Mouse (Mus musculus) activated CD4-positive, CD25-positive, alpha-beta regulatory T cell (primary cell): ENCODE results near the gene Flrt1. TPM values are rescaled to one million over a fixed set of nuclear protein-coding genes. Genes with fewer than 3 reads are reported as not detected.

Experiments used
- polyA plus RNA-seq, 2 experiments: library from polyadenylated mRNA; unstranded; fragments of 100-300 nt; shearing (Covaris generic); gene quantifications; one replicate each; pipeline ENCODE4 v1.2.1; 2017

The Flrt1 gene
- polyA plus RNA-seq, result not detected

DNA sequence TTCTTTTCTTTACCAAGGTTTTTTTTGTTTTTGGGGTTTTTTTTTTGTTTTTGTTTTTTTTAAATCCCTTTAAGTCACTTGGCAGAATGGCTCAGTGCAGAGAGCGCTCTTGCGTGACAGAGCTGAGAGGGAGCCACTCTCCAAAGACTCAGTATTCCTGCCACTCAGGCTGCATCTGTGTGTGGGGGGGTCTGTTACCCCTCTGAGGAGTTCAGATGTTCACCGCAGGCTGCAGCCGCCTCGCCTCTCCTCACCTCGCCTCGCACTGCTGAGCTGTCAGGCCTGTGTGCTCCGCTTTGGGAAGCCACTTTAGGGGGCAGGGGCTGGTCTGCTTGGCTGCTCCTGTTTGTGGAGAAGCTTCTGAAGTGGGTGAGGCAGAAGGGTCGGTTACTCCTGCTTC is at the start of gene Flrt1:
Flrt1 (minus strand) TSS at position 186 of the 400 bp plus-strand sequence.

DNA sequence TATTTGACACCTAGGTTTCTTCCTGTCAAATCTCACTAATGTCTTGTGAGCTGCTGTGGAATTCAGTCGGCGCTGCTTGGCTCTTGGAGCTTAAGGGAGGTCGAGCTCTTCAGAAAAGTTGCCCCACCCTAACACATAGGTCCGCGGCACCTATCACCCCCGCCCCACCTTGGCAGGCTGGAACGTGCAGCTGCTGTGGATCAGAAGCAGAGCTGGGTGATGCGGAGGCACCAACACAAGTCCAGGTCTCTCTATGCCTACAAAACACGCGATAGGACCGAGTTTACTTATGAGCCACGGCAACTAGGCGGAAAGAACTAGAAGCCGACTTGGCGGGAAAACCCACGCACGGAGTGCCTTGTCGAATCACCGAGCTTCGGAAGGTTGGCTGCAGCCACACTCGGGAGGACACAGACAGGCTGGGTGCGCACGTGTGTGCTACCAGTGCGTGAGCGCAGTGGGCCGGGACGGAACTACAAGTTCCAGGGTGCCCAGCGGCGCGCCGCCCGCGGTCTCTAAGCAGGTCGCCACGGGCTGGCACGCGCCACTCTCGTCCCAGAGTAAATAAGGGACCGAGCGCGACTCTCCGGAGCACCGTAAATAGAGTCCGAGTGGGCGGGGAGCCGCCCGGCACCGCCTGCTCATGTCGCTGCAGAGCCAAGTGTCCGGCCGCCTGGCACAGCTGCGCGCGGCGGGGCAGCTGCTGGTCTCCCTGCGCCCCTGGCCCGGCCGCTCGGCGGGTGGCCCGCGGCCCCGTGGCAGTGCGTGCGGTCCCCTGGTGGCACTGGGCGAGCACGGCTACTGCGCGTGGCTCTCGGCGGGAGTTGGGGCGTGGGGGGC is 49.1 kb downstream of the Flrt1 start, which contains the start of gene Macrod1:
Macrod1 (plus strand) TSS at position 563 of the 840 bp plus-strand sequence.

Other genes with a start within 250 kb of the Flrt1 start
- gene Ccdc88b, start 247.5 kb downstream of the Flrt1 start, polyA plus RNA-seq, result 10 to 100 TPM; 30.5 to 40.5 TPM
- 100 to 1,000 TPM; 129 to 191 TPM for gene Trmt112, start 196.0 kb downstream of the Flrt1 start, polyA plus RNA-seq
- 100 to 1,000 TPM; 217 to 252 TPM for gene Prdx5, start 195.6 kb downstream of the Flrt1 start, polyA plus RNA-seq
- 10 to 100 TPM; 23.4 to 32.9 TPM for gene Esrra, start 183.9 kb downstream of the Flrt1 start, polyA plus RNA-seq
- gene Catsperz, start 180.3 kb downstream of the Flrt1 start, polyA plus RNA-seq, result under 1 TPM in 1 of 2 experiments, not detected in 1; 0.33 TPM
- gene Kcnk4, start 171.2 kb downstream of the Flrt1 start, polyA plus RNA-seq, result under 1 TPM in 1 of 2 experiments, not detected in 1; 0.69 TPM
- 10 to 100 TPM; 42.6 to 47.0 TPM for gene Bad, start 163.9 kb downstream of the Flrt1 start, polyA plus RNA-seq
- 10 to 100 TPM in 1 of 2 experiments, 1 to 10 TPM in 1; 9.9 to 16.8 TPM for gene Gpr137, start 163.2 kb downstream of the Flrt1 start, polyA plus RNA-seq
- 100 to 1,000 TPM; 131 to 187 TPM for gene Ppp1r14b, start 130.8 kb downstream of the Flrt1 start, polyA plus RNA-seq
- gene Plcb3, start 129.3 kb downstream of the Flrt1 start, polyA plus RNA-seq, result 10 to 100 TPM; 13.2 to 40.9 TPM
- 10 to 100 TPM; 38.9 to 52.9 TPM for gene Fkbp2, start 125.2 kb downstream of the Flrt1 start, polyA plus RNA-seq
- gene Vegfb, start 118.1 kb downstream of the Flrt1 start, polyA plus RNA-seq, result 1 to 10 TPM; 6.6 to 6.7 TPM
- gene Dnajc4, start 113.2 kb downstream of the Flrt1 start, polyA plus RNA-seq, result 10 to 100 TPM; 39.0 to 42.5 TPM
- 10 to 100 TPM; 22.2 to 30.1 TPM for gene Nudt22, start 109.6 kb downstream of the Flrt1 start, polyA plus RNA-seq
- 1 to 10 TPM; 5.4 to 5.7 TPM for gene Trpt1, start 109.6 kb downstream of the Flrt1 start, polyA plus RNA-seq
- 100 to 1,000 TPM; 317 to 350 TPM for gene Fermt3, start 86.3 kb downstream of the Flrt1 start, polyA plus RNA-seq
- 100 to 1,000 TPM; 136 to 151 TPM for gene Stip1, start 65.8 kb downstream of the Flrt1 start, polyA plus RNA-seq
- gene Macrod1, start 48.9 kb downstream of the Flrt1 start, polyA plus RNA-seq, result 10 to 100 TPM in 1 of 2 experiments, 1 to 10 TPM in 1; 9.7 to 21.0 TPM
- gene Otub1, start 100.6 kb upstream of the Flrt1 start, polyA plus RNA-seq, result 10 to 100 TPM; 71.3 to 73.8 TPM
- 100 to 1,000 TPM; 523 to 580 TPM for gene Cox8a, start 111.9 kb upstream of the Flrt1 start, polyA plus RNA-seq
- 10 to 100 TPM; 44.3 to 56.1 TPM for gene Naa40, start 135.5 kb upstream of the Flrt1 start, polyA plus RNA-seq
- gene Rcor2, start 161.6 kb upstream of the Flrt1 start, polyA plus RNA-seq, result under 1 TPM; 0.39 to 0.61 TPM
- 100 to 1,000 TPM; 157 to 178 TPM for gene Mark2, start 236.1 kb upstream of the Flrt1 start, polyA plus RNA-seq